In the genomic region with DNA sequence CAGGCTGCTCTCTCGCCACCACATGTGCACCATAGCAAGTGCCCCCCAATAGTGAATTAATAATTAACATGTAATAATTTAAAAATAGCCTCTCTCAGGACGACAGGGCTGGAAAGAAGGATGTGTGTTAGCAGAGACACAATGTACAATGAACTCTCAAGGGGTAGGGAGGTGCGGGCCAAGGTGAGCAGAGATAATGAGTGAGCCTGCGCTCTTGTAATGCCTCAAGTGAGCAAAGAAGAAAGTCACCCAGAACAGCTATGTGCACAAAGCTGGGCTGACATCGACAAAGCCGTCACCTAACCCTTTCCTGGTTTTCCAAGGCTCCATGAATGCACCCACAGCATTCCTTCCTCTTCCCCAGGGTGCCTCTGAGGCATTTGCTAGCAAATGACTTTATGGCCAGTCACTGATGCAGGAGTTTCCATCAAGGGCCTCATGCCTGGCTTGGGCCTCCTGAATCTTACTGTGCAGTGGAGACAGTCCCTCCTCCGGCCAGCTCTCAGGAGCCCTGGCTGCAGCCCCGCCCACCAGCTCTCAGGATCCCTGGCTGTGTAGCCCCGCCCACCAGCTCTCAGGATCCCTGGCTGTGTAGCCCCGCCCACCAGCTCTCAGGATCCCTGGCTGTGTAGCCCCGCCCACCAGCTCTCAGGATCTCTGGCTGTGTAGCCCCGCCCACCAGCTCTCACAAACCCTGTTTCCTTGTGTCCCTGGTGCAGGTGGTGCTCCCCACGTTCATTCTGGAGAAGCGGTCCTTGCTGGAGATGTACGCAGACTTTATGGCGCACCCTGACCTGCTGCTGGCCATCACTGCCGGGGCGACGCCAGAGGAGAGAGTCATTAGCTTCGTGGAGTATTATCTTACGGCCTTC, we compare ENCODE assay signal across 8 mouse cellular contexts.
DNase-seq lines count a peak whose midpoint lies in the region; ATAC-seq lines count a peak whose summit lies in the region.

No protein-coding gene starts in this region.

- H3K4me1 ChIP-seq in midbrain, embryonic 11.5 days (ENCODE audit: control insufficient read depth, insufficient read depth, low read length) = peaks cover 8% of the 10 kb centered on the region
- H3K4me1 ChIP-seq in midbrain, embryonic 16.5 days (ENCODE audit: control insufficient read depth, insufficient read depth, low read length) = no peaks in the 10 kb centered on the region; the same call in 1 of the 2 replicates
- H3K4me1 ChIP-seq in forebrain, embryonic 14.5 days (ENCODE audit: control insufficient read depth, insufficient read depth, low read length) = no peaks in the 10 kb centered on the region
- peaks cover 16% of the 10 kb centered on the region for H3K4me1 ChIP-seq in liver, embryonic 11.5 days (replicated peaks; ENCODE audit: control insufficient read depth, insufficient read depth, low read length)

- ATAC-seq in midbrain, embryonic 11.5 days (ENCODE audit: low FRiP score) = peak; percentile 85
- ATAC-seq in midbrain, embryonic 16.5 days = no peak
- ATAC-seq in forebrain, embryonic 14.5 days = peak; percentile 29; the same call in 1 of the 2 replicates
- peak; percentile 81 for ATAC-seq in liver, embryonic 11.5 days (replicated peaks; ENCODE audit: low FRiP score)

- DNase-seq in midbrain, embryonic 11.5 days (ENCODE audit: low spot score, missing footprints) = peak; percentile 89
- DNase-seq in forebrain, embryonic 14.5 days (ENCODE audit: low spot score) = peak; percentile 10
- peak; percentile 57 for DNase-seq in liver, embryonic 11.5 days (ENCODE audit: low spot score)
- DNase-seq in retina, postnatal 1 day = peak; percentile 68
- DNase-seq in cerebellum, adult 8-10 months = no peak
- no peak for DNase-seq in spleen, postnatal 14 days (ENCODE audit: low spot score in 2 of 2)
- no peak for DNase-seq in adrenal gland, postnatal 25 days

- peak overlapping the region; percentile 20; the same call in 1 of the 2 replicates for H3K4me2 ChIP-seq in midbrain, embryonic 11.5 days
- no peak overlapping the region for H3K4me2 ChIP-seq in midbrain, embryonic 16.5 days (ENCODE audit: low read length)
- no peak overlapping the region for H3K4me2 ChIP-seq in forebrain, embryonic 14.5 days (ENCODE audit: low read length)
- H3K4me2 ChIP-seq in liver, embryonic 11.5 days = peak overlapping the region; percentile 27

- no peak overlapping the region for H3K4me3 ChIP-seq in midbrain, embryonic 11.5 days (ENCODE audit: low read depth, low read length)
- no peak overlapping the region for H3K4me3 ChIP-seq in midbrain, embryonic 16.5 days (ENCODE audit: low read depth, low read length)
- H3K4me3 ChIP-seq in forebrain, embryonic 14.5 days (ENCODE audit: low read depth, low read length) = no peak overlapping the region
- H3K4me3 ChIP-seq in liver, embryonic 11.5 days (ENCODE audit: low read depth, low read length) = no peak overlapping the region

- no peaks in the 10 kb centered on the region for H3K36me3 ChIP-seq in midbrain, embryonic 11.5 days (ENCODE audit: control insufficient read depth, insufficient read depth, low read length)
- H3K36me3 ChIP-seq in midbrain, embryonic 16.5 days (ENCODE audit: control insufficient read depth, insufficient read depth, low read length) = no peaks in the 10 kb centered on the region
- no peaks in the 10 kb centered on the region for H3K36me3 ChIP-seq in forebrain, embryonic 14.5 days (ENCODE audit: control insufficient read depth, insufficient read depth, low read length)
- no peaks in the 10 kb centered on the region for H3K36me3 ChIP-seq in liver, embryonic 11.5 days (ENCODE audit: control insufficient read depth, insufficient read depth, low read length)

- H3K27me3 ChIP-seq in midbrain, embryonic 11.5 days (ENCODE audit: control insufficient read depth, insufficient read depth, low read length) = no peaks in the 10 kb centered on the region
- H3K27me3 ChIP-seq in midbrain, embryonic 16.5 days (ENCODE audit: control insufficient read depth, insufficient read depth, low read depth, low read length) = no peaks in the 10 kb centered on the region
- no peaks in the 10 kb centered on the region for H3K27me3 ChIP-seq in forebrain, embryonic 14.5 days (replicated peaks; ENCODE audit: control insufficient read depth, insufficient read depth, low read length)
- no peaks in the 10 kb centered on the region for H3K27me3 ChIP-seq in liver, embryonic 11.5 days (replicated peaks; ENCODE audit: control insufficient read depth, insufficient read depth, low read length)

- H3K9me3 ChIP-seq in midbrain, embryonic 11.5 days (ENCODE audit: control insufficient read depth, low read length) = no peaks in the 10 kb centered on the region
- no peaks in the 10 kb centered on the region for H3K9me3 ChIP-seq in midbrain, embryonic 16.5 days (replicated peaks; ENCODE audit: control insufficient read depth, low read length, poor library complexity, severe bottlenecking)
- H3K9me3 ChIP-seq in forebrain, embryonic 14.5 days (replicated peaks; ENCODE audit: control insufficient read depth, low read length) = no peaks in the 10 kb centered on the region
- H3K9me3 ChIP-seq in liver, embryonic 11.5 days (ENCODE audit: control insufficient read depth, low read length) = peaks cover 4% of the 10 kb centered on the region; the same call in 1 of the 2 replicates

- 25% methylated on average over 21 of the region's 21 CpGs for WGBS in midbrain, embryonic 11.5 days
- WGBS in midbrain, embryonic 16.5 days = 31% methylated on average over 21 of the region's 21 CpGs
- WGBS in forebrain, embryonic 14.5 days = 26% methylated on average over 21 of the region's 21 CpGs
- 30% methylated on average over 21 of the region's 21 CpGs for WGBS in liver, embryonic 11.5 days

- no peak overlapping the region for H3K27ac ChIP-seq in midbrain, embryonic 11.5 days (ENCODE audit: low read depth, low read length)
- H3K27ac ChIP-seq in midbrain, embryonic 16.5 days (ENCODE audit: low read length) = no peak overlapping the region
- no peak overlapping the region for H3K27ac ChIP-seq in forebrain, embryonic 14.5 days (ENCODE audit: low read depth, low read length)
- no peak overlapping the region for H3K27ac ChIP-seq in liver, embryonic 11.5 days (ENCODE audit: low read depth, low read length)

- H3K9ac ChIP-seq in midbrain, embryonic 11.5 days (ENCODE audit: low read length) = 0 out of 2 replicates have a peak overlapping the region, but pooled peaks have one; percentile 5
- no peak overlapping the region for H3K9ac ChIP-seq in midbrain, embryonic 16.5 days (ENCODE audit: low read depth, low read length)
- H3K9ac ChIP-seq in forebrain, embryonic 14.5 days (ENCODE audit: low read length) = no peak overlapping the region
- H3K9ac ChIP-seq in liver, embryonic 11.5 days (ENCODE audit: low read depth, low read length) = no peak overlapping the region

Comparison
In these comparisons a context has a peak if more than half of its experiments do, and no peak if none do; other contexts are left out.
1. H3K4me2 ChIP-seq: peak in midbrain, embryonic 11.5 days (single experiment) and liver, embryonic 11.5 days (single experiment); none in midbrain, embryonic 16.5 days (single experiment) and forebrain, embryonic 14.5 days (single experiment).
2. DNase-seq: peak in midbrain, embryonic 11.5 days (single experiment), forebrain, embryonic 14.5 days (single experiment), liver, embryonic 11.5 days (single experiment) and retina, postnatal 1 day (single experiment); none in cerebellum, adult 8-10 months (single experiment), spleen, postnatal 14 days (0 of 2) and adrenal gland, postnatal 25 days (single experiment).